Mouse (Mus musculus): ENCODE measurements at regions not wholly inside any gene's neighbourhood (a gene's known extent, or its start where the extent isn't known, plus 50 kb on each side); places are given as distances from the start of the nearest gene placed in this dataset.

DNA sequence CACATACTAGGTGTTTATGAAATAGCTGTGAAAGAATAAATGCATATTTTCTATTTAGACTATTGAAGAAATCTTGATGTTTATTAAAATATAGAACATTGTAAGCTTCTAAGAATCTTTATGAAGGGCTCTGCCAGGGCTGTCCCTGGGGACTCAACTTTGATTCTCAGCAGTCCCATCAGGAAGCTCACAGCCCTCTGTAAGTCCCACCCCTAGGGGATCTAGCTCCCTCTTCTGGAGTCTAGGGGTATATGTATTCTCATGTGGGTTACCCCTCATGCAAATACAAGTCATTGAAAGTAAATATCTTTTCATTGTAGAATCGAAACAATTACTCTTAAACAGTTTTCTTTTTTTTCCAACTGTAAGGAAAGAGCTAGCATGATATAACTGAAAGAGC is 521.6 kb downstream of the Nfib start:
- no peaks in the 10 kb centered on the region for H3K36me3 ChIP-seq (ENCODE audit: control insufficient read depth, insufficient read depth, low read length)
- H3K79me2 ChIP-seq (ENCODE audit: control insufficient read depth, insufficient read depth, low read length), result no peaks in the 10 kb centered on the region
- H3K4me1 ChIP-seq (ENCODE audit: control insufficient read depth, insufficient read depth, low read length), result no peaks in the 10 kb centered on the region
- H3K9ac ChIP-seq (ENCODE audit: low read depth, low read length), result no peak overlapping the region
- TF ChIP-seq POLR2A (IDR thresholded peaks at IDR 0.05; ENCODE audit: extremely low read depth, insufficient read depth, low read length), result no peak
- no peak for TF ChIP-seq CTCF (IDR thresholded peaks at IDR 0.05; ENCODE audit: low read depth, low read length)
- DNase-seq (ENCODE audit: extremely low read depth, low read depth, low spot score), result no peak
- 90% methylated on average over 1 of the region's 1 CpGs for WGBS
- no peak overlapping the region for H3K27ac ChIP-seq (replicated peaks; ENCODE audit: insufficient read depth, low read depth, low read length)
- H3K4me3 ChIP-seq (ENCODE audit: insufficient read depth, low read depth, low read length), result no peak overlapping the region
- no peaks in the 10 kb centered on the region for H3K27me3 ChIP-seq (ENCODE audit: control insufficient read depth, insufficient read depth, low read length)

DNA sequence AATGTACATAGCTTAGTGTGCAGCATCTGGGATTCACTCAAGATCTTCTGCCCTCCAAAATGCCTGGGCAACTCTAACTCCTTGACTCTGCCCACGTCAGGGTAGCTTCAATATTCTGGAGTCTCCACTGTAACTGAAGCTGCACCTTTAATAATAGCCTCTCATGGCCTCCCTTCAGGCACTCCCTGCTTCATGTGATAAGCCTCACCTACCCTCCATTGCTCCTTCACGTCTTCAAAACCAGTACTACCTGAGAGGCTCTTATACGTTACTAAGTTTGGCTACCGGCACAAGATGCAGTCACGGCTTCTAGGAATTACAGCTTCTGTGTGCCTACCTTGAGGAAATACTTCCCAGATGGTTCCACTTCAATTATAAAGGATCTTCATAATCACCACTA is 527.4 kb downstream of the Nfib start:
- Histone ChIP-seq H3K4me1 (ENCODE audit: control insufficient read depth, insufficient read depth, low read length) (no peaks in the 10 kb centered on the region), H3K27me3 (ENCODE audit: control insufficient read depth, insufficient read depth, low read length) (no peaks in the 10 kb centered on the region), H3K27ac (replicated peaks; ENCODE audit: insufficient read depth, low read depth, low read length) (no peak overlapping the region), H3K79me2 (ENCODE audit: control insufficient read depth, insufficient read depth, low read length) (no peaks in the 10 kb centered on the region), H3K36me3 (ENCODE audit: control insufficient read depth, insufficient read depth, low read length) (no peaks in the 10 kb centered on the region), H3K4me3 (ENCODE audit: insufficient read depth, low read depth, low read length) (no peak overlapping the region), H3K9ac (ENCODE audit: low read depth, low read length) (no peak overlapping the region)
- no peak for TF ChIP-seq CTCF (IDR thresholded peaks at IDR 0.05; ENCODE audit: low read depth, low read length)
- TF ChIP-seq POLR2A (IDR thresholded peaks at IDR 0.05; ENCODE audit: extremely low read depth, insufficient read depth, low read length), result no peak
- no peak for DNase-seq (ENCODE audit: extremely low read depth, low read depth, low spot score)
- WGBS, result 94% methylated on average over 5 of the region's 5 CpGs

DNA sequence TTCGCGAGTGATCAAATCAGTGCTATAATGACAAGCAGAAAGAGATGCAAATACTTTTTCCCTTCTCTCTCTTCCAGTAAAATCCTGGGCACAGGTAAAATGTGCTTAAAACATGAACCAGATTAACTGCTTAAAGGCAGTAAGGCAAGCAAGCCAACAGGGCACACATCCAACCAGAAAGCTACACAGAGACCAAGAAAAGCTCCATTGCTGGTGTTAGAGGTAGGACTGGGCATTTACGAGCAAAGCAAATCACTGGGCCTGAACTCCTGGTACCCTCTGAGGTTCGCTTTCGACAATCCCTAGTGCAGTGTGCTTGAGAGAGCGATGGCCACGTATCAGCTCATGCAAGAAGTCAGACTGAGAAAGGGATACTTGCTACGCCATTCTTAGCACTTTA is 528.8 kb downstream of the Nfib start:
- Histone ChIP-seq H3K4me3 (ENCODE audit: insufficient read depth, low read depth, low read length) (no peak overlapping the region), H3K9ac (ENCODE audit: low read depth, low read length) (no peak overlapping the region), H3K27ac (replicated peaks; ENCODE audit: insufficient read depth, low read depth, low read length) (no peak overlapping the region), H3K4me1 (ENCODE audit: control insufficient read depth, insufficient read depth, low read length) (no peaks in the 10 kb centered on the region), H3K27me3 (ENCODE audit: control insufficient read depth, insufficient read depth, low read length) (no peaks in the 10 kb centered on the region), H3K36me3 (ENCODE audit: control insufficient read depth, insufficient read depth, low read length) (no peaks in the 10 kb centered on the region), H3K79me2 (ENCODE audit: control insufficient read depth, insufficient read depth, low read length) (no peaks in the 10 kb centered on the region)
- no peak for DNase-seq (ENCODE audit: extremely low read depth, low read depth, low spot score)
- no peak for TF ChIP-seq CTCF (IDR thresholded peaks at IDR 0.05; ENCODE audit: low read depth, low read length)
- no peak for TF ChIP-seq POLR2A (IDR thresholded peaks at IDR 0.05; ENCODE audit: extremely low read depth, insufficient read depth, low read length)
- WGBS, result 95% methylated on average over 8 of the region's 8 CpGs

DNA sequence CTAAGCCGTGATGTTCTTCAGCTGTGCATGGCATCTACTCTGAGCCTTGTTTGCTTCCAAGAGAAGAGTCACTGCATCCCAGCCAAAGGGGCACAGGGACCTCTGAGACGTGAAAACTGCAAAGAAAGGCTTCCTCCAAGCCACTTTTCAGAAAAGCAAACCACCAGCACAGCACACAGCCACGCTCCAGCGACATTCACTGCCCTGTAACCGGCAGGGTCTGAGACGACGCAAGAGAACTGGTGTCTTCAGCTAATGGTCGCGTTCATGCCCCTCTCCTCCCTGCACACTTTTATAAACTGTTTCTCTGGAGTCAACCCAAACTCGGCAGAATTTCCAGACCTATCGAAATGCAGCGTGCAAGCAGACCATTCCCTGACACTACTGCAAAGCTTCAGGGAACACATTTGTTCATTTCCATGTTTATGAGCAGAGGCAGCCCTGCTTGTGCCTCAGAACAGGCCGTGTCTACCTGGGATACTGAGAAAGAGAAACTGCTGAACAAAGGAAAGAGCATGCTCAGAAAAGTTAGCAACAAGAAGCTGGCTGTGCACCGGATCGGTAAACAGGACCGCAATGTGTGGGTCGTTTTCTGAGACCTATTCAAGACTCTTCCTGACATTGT is 532.0 kb downstream of the Nfib start:
- H3K27me3 ChIP-seq (ENCODE audit: control insufficient read depth, insufficient read depth, low read length), result no peaks in the 10 kb centered on the region
- WGBS, result 83% methylated on average over 17 of the region's 17 CpGs
- peaks cover 2% of the 10 kb centered on the region; the same call in 1 of the 2 replicates for H3K4me1 ChIP-seq (ENCODE audit: control insufficient read depth, insufficient read depth, low read length)
- no peak overlapping the region for H3K9ac ChIP-seq (ENCODE audit: low read depth, low read length)
- no peak overlapping the region for H3K27ac ChIP-seq (replicated peaks; ENCODE audit: insufficient read depth, low read depth, low read length)
- H3K79me2 ChIP-seq (ENCODE audit: control insufficient read depth, insufficient read depth, low read length), result no peaks in the 10 kb centered on the region
- no peaks in the 10 kb centered on the region for H3K36me3 ChIP-seq (ENCODE audit: control insufficient read depth, insufficient read depth, low read length)
- no peak for DNase-seq (ENCODE audit: extremely low read depth, low read depth, low spot score)
- H3K4me3 ChIP-seq (ENCODE audit: insufficient read depth, low read depth, low read length), result no peak overlapping the region
- TF ChIP-seq POLR2A (IDR thresholded peaks at IDR 0.05; ENCODE audit: extremely low read depth, insufficient read depth, low read length) (no peak), CTCF (IDR thresholded peaks at IDR 0.05; ENCODE audit: low read depth, low read length) (no peak)

DNA sequence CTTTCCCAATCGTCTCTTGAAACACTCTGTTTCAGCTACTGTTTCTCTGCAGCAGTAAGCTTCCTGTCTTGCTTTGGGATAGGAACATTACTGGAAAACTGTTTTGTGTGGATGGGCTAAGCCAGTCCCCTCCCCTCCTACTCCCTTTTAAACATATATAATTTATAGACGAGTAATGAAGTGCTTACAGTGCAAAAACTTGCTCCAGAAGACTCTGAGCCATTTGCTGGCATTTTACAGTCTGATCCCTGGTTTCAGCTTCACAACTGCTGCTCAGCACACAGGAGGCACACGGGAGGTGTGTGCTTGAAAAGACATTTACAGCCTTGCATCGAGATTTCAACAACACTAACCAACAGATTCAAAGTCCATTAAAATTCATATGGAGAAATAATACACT is 534.6 kb downstream of the Nfib start:
- WGBS, result 26% methylated on average over 4 of the region's 4 CpGs
- Histone ChIP-seq H3K27me3 (ENCODE audit: control insufficient read depth, insufficient read depth, low read length) (no peaks in the 10 kb centered on the region), H3K4me3 (ENCODE audit: insufficient read depth, low read depth, low read length) (no peak overlapping the region), H3K4me1 (ENCODE audit: control insufficient read depth, insufficient read depth, low read length) (peaks cover 2% of the 10 kb centered on the region; the same call in 1 of the 2 replicates), H3K9ac (ENCODE audit: low read depth, low read length) (no peak overlapping the region), H3K27ac (replicated peaks; ENCODE audit: insufficient read depth, low read depth, low read length) (no peak overlapping the region), H3K79me2 (ENCODE audit: control insufficient read depth, insufficient read depth, low read length) (no peaks in the 10 kb centered on the region), H3K36me3 (ENCODE audit: control insufficient read depth, insufficient read depth, low read length) (no peaks in the 10 kb centered on the region)
- TF ChIP-seq POLR2A (IDR thresholded peaks at IDR 0.05; ENCODE audit: extremely low read depth, insufficient read depth, low read length) (no peak), CTCF (IDR thresholded peaks at IDR 0.05; ENCODE audit: low read depth, low read length) (no peak)
- peak; percentile 56 for DNase-seq (ENCODE audit: extremely low read depth, low read depth, low spot score)

DNA sequence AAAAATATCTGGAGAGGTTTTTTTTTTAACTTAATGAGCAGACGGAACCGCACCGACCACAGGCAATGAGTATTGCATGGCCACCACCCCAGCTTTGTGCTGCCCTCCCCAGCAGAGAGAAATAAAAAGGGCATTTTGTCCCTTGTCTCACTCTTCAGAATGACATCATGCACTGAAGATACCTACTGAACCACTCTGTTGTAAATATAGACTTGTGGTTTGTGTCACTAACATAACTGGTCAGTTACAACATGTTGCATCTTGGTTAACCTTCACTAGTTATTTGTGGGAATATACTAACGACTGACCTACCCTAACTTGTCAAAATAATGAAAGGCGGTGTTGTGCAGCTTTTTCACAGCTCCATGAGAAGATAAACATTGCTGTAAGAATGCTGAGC is 537.5 kb downstream of the Nfib start:
- 86% methylated on average over 5 of the region's 5 CpGs for WGBS
- peaks cover 2% of the 10 kb centered on the region; the same call in 1 of the 2 replicates for H3K4me1 ChIP-seq (ENCODE audit: control insufficient read depth, insufficient read depth, low read length)
- no peak overlapping the region for H3K27ac ChIP-seq (replicated peaks; ENCODE audit: insufficient read depth, low read depth, low read length)
- TF ChIP-seq POLR2A (IDR thresholded peaks at IDR 0.05; ENCODE audit: extremely low read depth, insufficient read depth, low read length), result no peak
- TF ChIP-seq CTCF (IDR thresholded peaks at IDR 0.05; ENCODE audit: low read depth, low read length), result no peak
- H3K4me3 ChIP-seq (ENCODE audit: insufficient read depth, low read depth, low read length), result no peak overlapping the region
- no peak overlapping the region for H3K9ac ChIP-seq (ENCODE audit: low read depth, low read length)
- H3K27me3 ChIP-seq (ENCODE audit: control insufficient read depth, insufficient read depth, low read length), result no peaks in the 10 kb centered on the region
- H3K36me3 ChIP-seq (ENCODE audit: control insufficient read depth, insufficient read depth, low read length), result no peaks in the 10 kb centered on the region
- no peaks in the 10 kb centered on the region for H3K79me2 ChIP-seq (ENCODE audit: control insufficient read depth, insufficient read depth, low read length)
- no peak for DNase-seq (ENCODE audit: extremely low read depth, low read depth, low spot score)

Measured in liver, adult 2 months (tissue).